Mouse (Mus musculus): ENCODE data around the gene Lrp8. TPM values are rescaled to one million over a fixed set of nuclear protein-coding genes. Genes with fewer than 3 reads are reported as not detected.

The Lrp8 gene
- polyA plus RNA-seq, 1 experiment from 2014 or later, result 62.8 TPM

DNA sequence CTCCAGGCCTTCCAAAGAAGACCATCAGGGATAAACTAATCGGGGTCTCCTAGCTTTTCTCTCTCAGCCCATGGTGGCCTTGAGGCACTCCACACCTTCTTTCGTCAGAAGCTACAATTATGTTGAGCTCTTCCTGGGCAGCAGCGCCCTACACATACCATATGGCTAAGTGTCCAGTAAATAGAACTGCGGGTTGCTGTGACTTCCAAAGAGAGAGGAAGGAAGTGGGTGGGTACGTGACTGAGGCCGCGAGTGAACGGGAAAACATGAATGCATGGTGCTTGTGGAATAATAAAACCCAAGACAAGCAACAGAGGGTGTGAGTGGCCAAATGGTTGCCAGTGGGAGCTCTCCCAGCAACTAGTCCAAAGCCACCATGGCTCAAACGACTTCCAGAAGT is 47.6 kb downstream of the Lrp8 start:
- WGBS, result 86% methylated on average over 9 of the region's 9 CpGs

DNA sequence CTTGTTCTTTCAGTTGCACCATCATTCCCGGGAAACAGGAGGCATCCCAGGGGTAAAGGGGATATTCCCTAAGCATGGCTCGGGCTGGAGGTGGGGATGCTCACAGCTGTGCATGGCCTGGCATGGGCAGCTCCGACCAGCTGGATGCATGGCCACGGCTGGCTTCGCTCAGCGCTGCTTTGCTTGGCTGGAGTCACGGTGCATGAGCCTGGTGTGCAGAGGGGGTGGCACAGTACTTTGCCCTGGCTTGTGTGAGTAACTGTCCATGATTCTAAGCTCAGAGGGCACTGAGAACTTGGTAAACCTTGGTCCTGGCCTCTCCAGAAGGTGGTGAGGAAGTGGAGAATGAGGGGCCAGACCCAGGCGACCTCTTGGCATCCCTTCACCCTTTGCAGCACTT is 48.0 kb downstream of the Lrp8 start:
- 93% methylated on average over 8 of the region's 8 CpGs for WGBS
- Histone ChIP-seq H3K9ac (replicated peaks) (no peak overlapping the region), H3K4me3 (replicated peaks) (no peak overlapping the region), H3K27me3 (replicated peaks) (no peaks in the 10 kb centered on the region), H3K4me2 (no peak overlapping the region), H3K9me3 (replicated peaks) (no peaks in the 10 kb centered on the region), H3K36me3 (peaks cover 74% of the 10 kb centered on the region), H3K27ac (replicated peaks) (no peak overlapping the region), H3K4me1 (0 out of 2 replicates have a peak, but pooled peaks cover 3% of the 10 kb centered on the region)
- ATAC-seq (ENCODE audit: low FRiP score), result no peak

More for the DNA sequence above, 47.6 kb downstream of the Lrp8 start:
- no peak overlapping the region for H3K4me3 ChIP-seq (replicated peaks)
- no peak for ATAC-seq (ENCODE audit: low FRiP score)
- H3K4me2 ChIP-seq, result no peak overlapping the region
- H3K9me3 ChIP-seq (replicated peaks), result no peaks in the 10 kb centered on the region
- H3K4me1 ChIP-seq, result peaks cover 7% of the 10 kb centered on the region; the same call in 1 of the 2 replicates
- peaks cover 70% of the 10 kb centered on the region for H3K36me3 ChIP-seq
- H3K27me3 ChIP-seq (replicated peaks), result no peaks in the 10 kb centered on the region
- no peak overlapping the region for H3K27ac ChIP-seq (replicated peaks)
- H3K9ac ChIP-seq (replicated peaks), result no peak overlapping the region

DNA sequence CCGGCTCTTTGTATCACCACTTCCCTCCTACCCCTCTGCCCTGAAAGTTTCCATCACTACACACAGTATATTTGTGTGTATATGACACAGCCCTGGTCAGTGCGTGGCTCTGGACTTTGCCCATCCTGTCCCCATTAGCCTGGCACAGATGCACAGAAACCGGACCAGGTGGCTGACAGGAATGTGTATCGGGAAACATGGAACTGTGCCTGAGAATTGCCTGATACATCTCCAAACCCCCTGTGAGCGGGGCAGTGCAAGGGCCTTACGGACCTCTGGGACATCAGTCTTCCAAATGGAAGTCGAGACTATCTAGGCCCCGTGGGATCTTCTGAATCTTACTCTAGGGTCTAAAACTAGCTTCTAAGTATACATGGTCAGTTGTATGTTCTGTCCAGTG is 51.3 kb downstream of the Lrp8 start:
- Histone ChIP-seq H3K9ac (replicated peaks) (no peak overlapping the region), H3K4me2 (no peak overlapping the region), H3K4me3 (replicated peaks) (no peak overlapping the region), H3K4me1 (no peaks in the 10 kb centered on the region), H3K9me3 (replicated peaks) (no peaks in the 10 kb centered on the region), H3K36me3 (peaks cover 86% of the 10 kb centered on the region), H3K27me3 (replicated peaks) (no peaks in the 10 kb centered on the region), H3K27ac (replicated peaks) (no peak overlapping the region)
- WGBS, result 95% methylated on average over 8 of the region's 8 CpGs
- ATAC-seq (ENCODE audit: low FRiP score), result no peak

DNA sequence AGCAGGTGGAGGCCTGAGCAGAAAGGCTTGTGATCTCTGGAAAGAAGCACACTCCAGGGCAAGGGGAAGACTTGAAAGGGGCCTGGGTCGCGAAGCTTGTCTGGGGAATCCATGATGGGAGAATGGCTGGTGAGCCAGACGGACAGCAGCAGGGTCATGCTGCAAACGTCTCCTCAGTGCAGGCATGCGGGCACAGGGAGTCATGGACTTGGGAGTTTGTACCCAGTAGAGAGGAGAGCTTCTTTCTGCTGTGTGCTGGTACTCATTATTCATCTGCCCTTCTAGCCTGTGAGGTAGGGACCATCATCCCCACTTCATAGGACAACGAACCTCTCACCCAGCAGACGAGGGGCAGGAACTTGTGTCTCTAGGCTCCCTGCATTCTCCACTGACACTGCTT is 51.8 kb downstream of the Lrp8 start:
- peaks cover 87% of the 10 kb centered on the region for H3K36me3 ChIP-seq
- H3K4me2 ChIP-seq, result no peak overlapping the region
- no peaks in the 10 kb centered on the region for H3K9me3 ChIP-seq (replicated peaks)
- H3K27me3 ChIP-seq (replicated peaks), result no peaks in the 10 kb centered on the region
- no peaks in the 10 kb centered on the region for H3K4me1 ChIP-seq
- 89% methylated on average over 7 of the region's 7 CpGs for WGBS
- H3K9ac ChIP-seq (replicated peaks), result no peak overlapping the region
- no peak for ATAC-seq (ENCODE audit: low FRiP score)
- no peak overlapping the region for H3K4me3 ChIP-seq (replicated peaks)
- no peak overlapping the region for H3K27ac ChIP-seq (replicated peaks)

DNA sequence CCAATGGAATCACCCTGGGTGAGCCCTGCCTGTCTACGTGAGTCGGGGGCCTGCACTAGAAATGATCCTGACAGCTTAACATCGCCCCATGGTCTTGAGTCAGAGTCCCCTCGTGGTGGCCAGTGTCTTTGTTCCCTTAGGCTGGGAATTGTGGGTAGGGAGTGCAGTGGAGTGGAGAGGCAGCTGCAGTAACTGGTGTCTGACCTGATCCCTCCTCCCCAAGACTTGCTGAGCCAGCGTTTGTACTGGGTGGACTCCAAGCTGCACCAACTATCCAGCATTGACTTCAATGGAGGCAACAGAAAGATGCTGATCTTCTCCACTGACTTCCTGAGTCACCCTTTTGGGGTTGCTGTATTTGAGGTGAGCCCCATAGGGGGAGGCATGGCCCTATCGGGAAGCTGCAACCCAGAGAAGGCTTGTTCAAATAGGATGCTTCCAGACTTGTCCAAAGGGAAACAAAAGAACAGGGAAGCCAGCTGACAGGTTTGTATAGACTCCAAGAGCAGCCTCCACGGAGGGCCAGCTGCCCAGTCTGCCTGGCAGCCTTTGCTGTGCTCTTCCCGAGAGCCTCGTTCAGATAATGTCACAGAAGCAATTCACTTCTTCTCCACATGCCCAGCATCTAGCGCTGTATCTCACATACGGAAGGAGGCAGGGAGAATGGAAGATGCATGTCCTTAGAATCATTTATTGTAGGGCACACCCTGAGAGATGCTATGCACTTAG is 55.1 kb downstream of the Lrp8 start:
- Histone ChIP-seq H3K4me2 (no peak overlapping the region), H3K27ac (replicated peaks) (no peak overlapping the region), H3K9ac (replicated peaks) (no peak overlapping the region), H3K4me3 (replicated peaks) (no peak overlapping the region), H3K9me3 (replicated peaks) (no peaks in the 10 kb centered on the region), H3K36me3 (peaks cover 90% of the 10 kb centered on the region), H3K27me3 (replicated peaks) (no peaks in the 10 kb centered on the region), H3K4me1 (no peaks in the 10 kb centered on the region)
- WGBS, result 67% methylated on average over 11 of the region's 11 CpGs
- no peak for ATAC-seq (ENCODE audit: low FRiP score)

DNA sequence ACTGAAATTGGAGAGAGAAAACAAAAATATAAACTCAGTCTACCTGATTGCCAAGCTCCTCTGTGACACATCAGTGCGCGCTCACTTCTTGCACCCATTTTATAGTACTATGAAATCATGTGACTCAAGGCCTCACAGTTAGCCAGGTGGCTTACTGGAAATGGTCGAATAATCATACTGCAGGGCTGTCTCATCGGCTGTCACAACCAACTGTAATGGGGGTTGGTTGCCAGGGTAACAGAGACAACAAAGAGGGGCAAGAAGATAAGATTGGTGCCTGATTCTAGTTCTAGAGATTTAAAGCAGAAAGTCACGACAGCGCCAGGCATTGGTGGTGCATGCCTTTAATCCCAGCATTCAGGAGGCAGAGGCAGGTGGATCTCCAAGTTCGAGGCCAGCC is 56.9 kb downstream of the Lrp8 start:
- H3K4me2 ChIP-seq, result no peak overlapping the region
- ATAC-seq (ENCODE audit: low FRiP score), result no peak
- H3K27ac ChIP-seq (replicated peaks), result no peak overlapping the region
- H3K4me3 ChIP-seq (replicated peaks), result no peak overlapping the region
- H3K9ac ChIP-seq (replicated peaks), result no peak overlapping the region; the same call in 1 of the 2 replicates
- H3K9me3 ChIP-seq (replicated peaks), result no peaks in the 10 kb centered on the region
- peaks cover 90% of the 10 kb centered on the region for H3K36me3 ChIP-seq
- no peaks in the 10 kb centered on the region for H3K4me1 ChIP-seq
- no peaks in the 10 kb centered on the region for H3K27me3 ChIP-seq (replicated peaks)
- 85% methylated on average over 7 of the region's 7 CpGs for WGBS

DNA sequence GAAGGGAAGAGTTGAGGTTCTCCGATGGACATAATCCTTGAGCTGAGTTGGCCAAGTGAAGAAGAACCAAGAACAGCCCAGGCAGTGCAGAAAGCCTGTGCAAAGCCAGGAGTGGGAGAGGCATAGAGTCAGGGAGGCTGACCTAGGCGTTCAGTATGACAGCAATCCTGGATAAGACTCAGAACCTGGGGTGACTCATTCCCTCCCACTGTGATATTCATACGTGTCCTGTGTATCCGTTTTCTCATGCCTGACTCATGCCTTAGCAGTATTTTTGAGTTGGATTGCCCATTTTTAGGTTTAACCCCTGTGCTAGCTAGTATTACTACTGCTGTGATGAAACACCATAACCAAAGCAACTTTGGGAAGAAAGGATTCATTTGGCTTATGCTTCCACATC is 62.8 kb downstream of the Lrp8 start:
- Histone ChIP-seq H3K4me2 (no peak overlapping the region), H3K27ac (replicated peaks) (no peak overlapping the region), H3K4me3 (replicated peaks) (no peak overlapping the region), H3K4me1 (no peaks in the 10 kb centered on the region), H3K36me3 (peaks cover 72% of the 10 kb centered on the region), H3K27me3 (replicated peaks) (no peaks in the 10 kb centered on the region), H3K9ac (replicated peaks) (no peak overlapping the region), H3K9me3 (replicated peaks) (no peaks in the 10 kb centered on the region)
- no peak for ATAC-seq (ENCODE audit: low FRiP score)
- WGBS, result 97% methylated on average over 4 of the region's 4 CpGs

DNA sequence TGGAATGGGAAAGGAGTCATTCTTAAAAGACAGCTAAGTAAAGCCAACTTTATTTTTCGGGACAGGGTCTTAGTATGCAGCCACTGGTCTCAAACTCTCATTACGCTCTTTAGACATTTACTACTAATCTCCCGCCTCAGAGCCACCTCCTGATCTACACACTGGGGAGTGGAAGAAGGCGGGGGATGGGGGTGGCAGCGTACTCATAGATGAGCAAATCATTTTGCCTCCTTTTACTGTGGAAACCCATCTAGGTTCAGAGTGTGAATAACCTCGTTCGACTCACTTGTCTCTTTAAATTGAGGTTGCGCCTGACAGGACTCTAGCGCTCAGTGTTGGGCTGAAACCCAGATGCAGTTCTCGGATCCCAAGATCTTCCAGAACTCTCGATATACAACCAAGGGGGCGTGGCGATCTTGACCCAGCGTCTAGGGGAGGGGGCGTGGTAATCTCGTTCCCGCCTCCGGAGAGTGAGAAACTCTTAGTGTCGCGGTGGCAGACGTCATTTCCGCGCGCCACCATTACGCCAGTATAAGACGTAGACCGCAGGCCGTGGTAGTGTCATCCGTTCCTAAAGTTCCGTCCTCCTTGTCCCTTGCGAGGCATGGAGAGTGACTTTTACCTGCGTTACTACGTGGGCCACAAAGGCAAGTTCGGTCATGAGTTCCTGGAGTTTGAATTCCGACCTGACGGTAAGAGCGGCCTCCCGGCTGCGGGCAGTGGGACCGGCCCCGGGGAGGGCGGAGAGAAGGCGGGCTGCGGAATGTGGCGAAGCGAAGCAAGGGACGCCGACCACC is 77.4 kb downstream of the Lrp8 start, which contains the start of gene Magoh:
Magoh (plus strand) TSS at position 502 of the 797 bp plus-strand sequence.
- H3K9me3 ChIP-seq (replicated peaks), result no peaks in the 10 kb centered on the region
- no peaks in the 10 kb centered on the region for H3K27me3 ChIP-seq (replicated peaks)
- H3K9ac ChIP-seq (replicated peaks), result peak within 1 kb of the TSS; percentile 79
- 3% methylated on average over 48 of the region's 48 CpGs for WGBS
- H3K4me1 ChIP-seq, result peaks cover 21% of the 10 kb centered on the region
- ATAC-seq (ENCODE audit: low FRiP score), result peak; percentile 95
- H3K36me3 ChIP-seq, result peaks cover 37% of the 10 kb centered on the region
- peak within 1 kb of the TSS; percentile 87 for H3K4me3 ChIP-seq (replicated peaks)
- peak within 1 kb of the TSS; percentile 80 for H3K27ac ChIP-seq (replicated peaks)
- peak within 1 kb of the TSS; percentile 77 for H3K4me2 ChIP-seq

DNA sequence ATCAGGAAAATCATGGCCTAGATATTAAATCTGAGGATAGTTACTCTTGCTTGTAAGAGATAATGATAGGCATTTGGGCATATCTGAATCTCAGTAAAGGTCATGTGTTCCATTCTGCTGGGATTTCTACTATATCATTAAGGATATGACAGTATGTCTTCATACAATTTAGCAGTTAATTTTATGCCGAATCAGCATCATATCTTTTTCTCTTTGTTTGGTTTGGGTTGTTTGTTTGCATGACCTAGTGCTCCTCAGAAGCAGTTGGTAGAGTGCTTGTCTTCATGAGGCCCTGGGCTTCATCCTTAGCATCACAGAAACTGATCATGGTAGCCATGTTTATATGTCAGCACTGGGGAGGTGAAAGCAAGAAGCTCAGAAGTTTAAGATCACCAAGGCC is 79.6 kb downstream of the Lrp8 start:
- Histone ChIP-seq H3K4me3 (replicated peaks) (no peak overlapping the region), H3K27me3 (replicated peaks) (no peaks in the 10 kb centered on the region), H3K4me1 (peaks cover 21% of the 10 kb centered on the region), H3K36me3 (peaks cover 51% of the 10 kb centered on the region), H3K9ac (replicated peaks) (no peak overlapping the region), H3K4me2 (no peak overlapping the region), H3K9me3 (replicated peaks) (no peaks in the 10 kb centered on the region), H3K27ac (replicated peaks) (no peak overlapping the region)
- ATAC-seq (ENCODE audit: low FRiP score), result no peak
- WGBS, result 95% methylated on average over 1 of the region's 1 CpGs

DNA sequence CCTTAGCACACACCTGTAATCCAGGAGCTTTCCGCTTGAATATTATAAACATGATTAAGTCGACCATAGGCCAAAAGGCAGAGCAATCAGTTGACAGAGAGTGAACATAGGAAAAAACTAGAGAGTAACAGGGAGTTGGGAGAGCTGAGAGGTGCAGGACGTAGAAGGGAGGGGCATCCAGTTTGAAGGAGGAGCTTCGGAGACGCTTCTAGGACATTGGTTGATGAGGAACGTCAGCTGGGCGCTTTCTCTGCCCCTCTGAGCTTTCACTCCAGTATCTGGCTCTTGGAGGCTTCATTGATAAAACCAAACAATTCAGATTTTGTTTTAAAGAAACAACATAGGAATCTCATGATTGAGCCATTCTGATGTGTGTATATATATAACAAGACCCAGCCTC is 84.3 kb downstream of the Lrp8 start:
- Histone ChIP-seq H3K4me2 (no peak overlapping the region), H3K4me3 (replicated peaks) (no peak overlapping the region), H3K36me3 (peaks cover 57% of the 10 kb centered on the region), H3K27me3 (replicated peaks) (no peaks in the 10 kb centered on the region), H3K9me3 (replicated peaks) (no peaks in the 10 kb centered on the region), H3K4me1 (peaks cover 21% of the 10 kb centered on the region), H3K9ac (replicated peaks) (no peak overlapping the region), H3K27ac (replicated peaks) (no peak overlapping the region)
- 80% methylated on average over 7 of the region's 7 CpGs for WGBS
- ATAC-seq (ENCODE audit: low FRiP score), result no peak

DNA sequence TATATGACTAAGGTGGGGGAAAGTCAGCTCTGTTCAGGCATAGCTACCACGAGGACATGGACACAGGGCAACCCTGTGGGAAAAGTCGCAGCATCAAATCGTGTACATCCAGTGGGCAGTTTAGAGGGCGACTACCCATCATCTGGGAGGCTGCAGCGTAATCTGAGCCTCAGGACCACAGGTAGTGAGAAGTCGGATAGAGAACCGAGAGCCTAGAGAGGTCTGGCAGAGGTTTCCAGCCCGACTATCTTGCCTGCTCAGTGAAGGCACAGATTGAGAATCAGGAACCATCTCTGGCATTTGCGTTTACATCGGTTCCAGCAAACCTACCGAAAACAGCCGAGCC is 87.3 kb downstream of the Lrp8 start:
- 1% methylated on average over 12 of the region's 12 CpGs for WGBS
- peak overlapping the region; percentile 84 for H3K4me2 ChIP-seq
- peaks cover 21% of the 10 kb centered on the region for H3K4me1 ChIP-seq
- H3K36me3 ChIP-seq, result peaks cover 49% of the 10 kb centered on the region
- ATAC-seq (ENCODE audit: low FRiP score), result peak; percentile 51
- H3K9me3 ChIP-seq (replicated peaks), result no peaks in the 10 kb centered on the region
- H3K27ac ChIP-seq (replicated peaks), result peak overlapping the region; percentile 98
- no peaks in the 10 kb centered on the region for H3K27me3 ChIP-seq (replicated peaks)
- H3K4me3 ChIP-seq (replicated peaks), result peak overlapping the region; percentile 65
- peak overlapping the region; percentile 72 for H3K9ac ChIP-seq (replicated peaks)
